Mouse (Mus musculus): ENCODE data around the gene Ppib. TPM values are rescaled to one million over a fixed set of nuclear protein-coding genes. Genes with fewer than 3 reads are reported as not detected.

The Ppib gene
- polyA plus RNA-seq, 1 experiment from 2014 or later = 376 TPM

GRCm38 (mm10) chr9:66068056-66068455 is 8.0 kb downstream of the Ppib start:
- H3K9me3 ChIP-seq (ENCODE audit: control insufficient read depth, low read length) = no peaks in the 10 kb centered on the region
- no peak for ATAC-seq
- 0 out of 2 replicates have a peak, but pooled peaks cover 8% of the 10 kb centered on the region for H3K27me3 ChIP-seq (replicated peaks; ENCODE audit: control insufficient read depth, insufficient read depth, low read length)
- no peak overlapping the region for H3K9ac ChIP-seq (ENCODE audit: low read depth, low read length)
- peaks cover 36% of the 10 kb centered on the region for H3K36me3 ChIP-seq (ENCODE audit: control insufficient read depth, insufficient read depth, low read length)
- H3K4me3 ChIP-seq (ENCODE audit: low read length) = no peak overlapping the region
- no peak overlapping the region for H3K27ac ChIP-seq (ENCODE audit: low read depth, low read length)
- 69% methylated on average over 4 of the region's 4 CpGs for WGBS
- no peak overlapping the region for H3K4me2 ChIP-seq (ENCODE audit: low read length)
- peaks cover 10% of the 10 kb centered on the region for H3K4me1 ChIP-seq (ENCODE audit: control insufficient read depth, insufficient read depth, low read depth, low read length)

- ATAC-seq = peak; percentile 68
- peak overlapping the region; percentile 93 for H3K4me2 ChIP-seq (ENCODE audit: low read length)
- H3K27me3 ChIP-seq (replicated peaks; ENCODE audit: control insufficient read depth, insufficient read depth, low read length) = 0 out of 2 replicates have a peak, but pooled peaks cover 8% of the 10 kb centered on the region
- peaks cover 10% of the 10 kb centered on the region for H3K4me1 ChIP-seq (ENCODE audit: control insufficient read depth, insufficient read depth, low read depth, low read length)
- H3K9me3 ChIP-seq (ENCODE audit: control insufficient read depth, low read length) = no peaks in the 10 kb centered on the region
- H3K9ac ChIP-seq (ENCODE audit: low read depth, low read length) = peak overlapping the region; percentile 72
- peak overlapping the region; percentile 62 for H3K4me3 ChIP-seq (ENCODE audit: low read length)
- H3K36me3 ChIP-seq (ENCODE audit: control insufficient read depth, insufficient read depth, low read length) = peaks cover 27% of the 10 kb centered on the region
- H3K27ac ChIP-seq (ENCODE audit: low read depth, low read length) = no peak overlapping the region
- WGBS = 2% methylated on average over 30 of the region's 30 CpGs
Observed at GRCm38 (mm10) chr9:66068971-66069391, 9.0 kb downstream of the Ppib start.

- Histone ChIP-seq H3K9ac (ENCODE audit: low read depth, low read length) (peak within 1 kb of the TSS; percentile 72), H3K27me3 (replicated peaks; ENCODE audit: control insufficient read depth, insufficient read depth, low read length) (0 out of 2 replicates have a peak, but pooled peaks cover 8% of the 10 kb centered on the region), H3K27ac (ENCODE audit: low read depth, low read length) (no peak within 1 kb of the TSS), H3K4me2 (ENCODE audit: low read length) (peak within 1 kb of the TSS; percentile 93), H3K4me3 (ENCODE audit: low read length) (peak within 1 kb of the TSS; percentile 62), H3K36me3 (ENCODE audit: control insufficient read depth, insufficient read depth, low read length) (peaks cover 21% of the 10 kb centered on the region), H3K9me3 (ENCODE audit: control insufficient read depth, low read length) (no peaks in the 10 kb centered on the region), H3K4me1 (ENCODE audit: control insufficient read depth, insufficient read depth, low read depth, low read length) (peaks cover 10% of the 10 kb centered on the region)
- peak; percentile 92 for ATAC-seq
- under 1% methylated on average over 21 of the region's 22 CpGs for WGBS
Observed at GRCm38 (mm10) chr9:66069583-66069982, 9.6 kb downstream of the Ppib start, which contains the start of gene Snx22. Snx22 (minus strand) TSS chr9:66069719.

GRCm38 (mm10) chr9:66070151-66070550 is 10.1 kb downstream of the Ppib start:
- Histone ChIP-seq H3K4me2 (ENCODE audit: low read length) (no peak overlapping the region), H3K36me3 (ENCODE audit: control insufficient read depth, insufficient read depth, low read length) (peaks cover 20% of the 10 kb centered on the region), H3K27ac (ENCODE audit: low read depth, low read length) (no peak overlapping the region), H3K9me3 (ENCODE audit: control insufficient read depth, low read length) (no peaks in the 10 kb centered on the region), H3K4me1 (ENCODE audit: control insufficient read depth, insufficient read depth, low read depth, low read length) (peaks cover 10% of the 10 kb centered on the region), H3K27me3 (replicated peaks; ENCODE audit: control insufficient read depth, insufficient read depth, low read length) (0 out of 2 replicates have a peak, but pooled peaks cover 8% of the 10 kb centered on the region), H3K9ac (ENCODE audit: low read depth, low read length) (no peak overlapping the region), H3K4me3 (ENCODE audit: low read length) (no peak overlapping the region)
- WGBS = 94% methylated on average over 5 of the region's 5 CpGs
- ATAC-seq = no peak

GRCm38 (mm10) chr9:66072754-66073153 is 12.7 kb downstream of the Ppib start:
- Histone ChIP-seq H3K36me3 (ENCODE audit: control insufficient read depth, insufficient read depth, low read length) (no peaks in the 10 kb centered on the region), H3K9me3 (ENCODE audit: control insufficient read depth, low read length) (no peaks in the 10 kb centered on the region), H3K4me2 (ENCODE audit: low read length) (no peak overlapping the region), H3K4me3 (ENCODE audit: low read length) (no peak overlapping the region), H3K9ac (ENCODE audit: low read depth, low read length) (no peak overlapping the region), H3K27me3 (replicated peaks; ENCODE audit: control insufficient read depth, insufficient read depth, low read length) (0 out of 2 replicates have a peak, but pooled peaks cover 6% of the 10 kb centered on the region), H3K27ac (ENCODE audit: low read depth, low read length) (no peak overlapping the region), H3K4me1 (ENCODE audit: control insufficient read depth, insufficient read depth, low read depth, low read length) (peaks cover 10% of the 10 kb centered on the region)
- WGBS = 90% methylated on average over 7 of the region's 7 CpGs
- no peak for ATAC-seq

- Histone ChIP-seq H3K9me3 (ENCODE audit: control insufficient read depth, low read length) (no peaks in the 10 kb centered on the region), H3K4me2 (ENCODE audit: low read length) (peak overlapping the region; percentile 37; the same call in 1 of the 2 replicates), H3K9ac (ENCODE audit: low read depth, low read length) (no peak overlapping the region; the same call in 1 of the 2 replicates), H3K4me1 (ENCODE audit: control insufficient read depth, insufficient read depth, low read depth, low read length) (0 out of 2 replicates have a peak, but pooled peaks cover 2% of the 10 kb centered on the region), H3K4me3 (ENCODE audit: low read length) (no peak overlapping the region), H3K36me3 (ENCODE audit: control insufficient read depth, insufficient read depth, low read length) (no peaks in the 10 kb centered on the region), H3K27me3 (replicated peaks; ENCODE audit: control insufficient read depth, insufficient read depth, low read length) (no peaks in the 10 kb centered on the region), H3K27ac (ENCODE audit: low read depth, low read length) (peak overlapping the region; percentile 4; the same call in 1 of the 2 replicates)
- WGBS = 67% methylated on average over 3 of the region's 3 CpGs
- no peak for ATAC-seq
Observed at GRCm38 (mm10) chr9:66078072-66078471, 18.1 kb downstream of the Ppib start.

- H3K9me3 ChIP-seq (ENCODE audit: control insufficient read depth, low read length) = no peaks in the 10 kb centered on the region
- H3K27me3 ChIP-seq (replicated peaks; ENCODE audit: control insufficient read depth, insufficient read depth, low read length) = no peaks in the 10 kb centered on the region
- no peaks in the 10 kb centered on the region for H3K36me3 ChIP-seq (ENCODE audit: control insufficient read depth, insufficient read depth, low read length)
- H3K9ac ChIP-seq (ENCODE audit: low read depth, low read length) = peak overlapping the region; percentile 31
- 12% methylated on average over 14 of the region's 14 CpGs for WGBS
- no peak overlapping the region for H3K4me3 ChIP-seq (ENCODE audit: low read length)
- H3K27ac ChIP-seq (ENCODE audit: low read depth, low read length) = peak overlapping the region; percentile 4; the same call in 1 of the 2 replicates
- H3K4me1 ChIP-seq (ENCODE audit: control insufficient read depth, insufficient read depth, low read depth, low read length) = 0 out of 2 replicates have a peak, but pooled peaks cover 2% of the 10 kb centered on the region
- peak overlapping the region; percentile 37 for H3K4me2 ChIP-seq (ENCODE audit: low read length)
- ATAC-seq = peak; percentile 63
Observed at GRCm38 (mm10) chr9:66078493-66078892, 18.5 kb downstream of the Ppib start.

GRCm38 (mm10) chr9:66080804-66081459 is 20.9 kb downstream of the Ppib start:
- no peaks in the 10 kb centered on the region for H3K27me3 ChIP-seq (replicated peaks; ENCODE audit: control insufficient read depth, insufficient read depth, low read length)
- 74% methylated on average over 3 of the region's 3 CpGs for WGBS
- ATAC-seq = no peak
- H3K9me3 ChIP-seq (ENCODE audit: control insufficient read depth, low read length) = no peaks in the 10 kb centered on the region
- H3K4me3 ChIP-seq (ENCODE audit: low read length) = no peak overlapping the region
- no peak overlapping the region for H3K27ac ChIP-seq (ENCODE audit: low read depth, low read length)
- H3K9ac ChIP-seq (ENCODE audit: low read depth, low read length) = no peak overlapping the region
- H3K4me2 ChIP-seq (ENCODE audit: low read length) = no peak overlapping the region
- no peaks in the 10 kb centered on the region for H3K36me3 ChIP-seq (ENCODE audit: control insufficient read depth, insufficient read depth, low read length)
- H3K4me1 ChIP-seq (ENCODE audit: control insufficient read depth, insufficient read depth, low read depth, low read length) = 0 out of 2 replicates have a peak, but pooled peaks cover 2% of the 10 kb centered on the region

- H3K27me3 ChIP-seq (replicated peaks; ENCODE audit: control insufficient read depth, insufficient read depth, low read length) = no peaks in the 10 kb centered on the region
- H3K4me3 ChIP-seq (ENCODE audit: low read length) = no peak overlapping the region
- no peaks in the 10 kb centered on the region for H3K36me3 ChIP-seq (ENCODE audit: control insufficient read depth, insufficient read depth, low read length)
- H3K4me2 ChIP-seq (ENCODE audit: low read length) = no peak overlapping the region
- no peak overlapping the region for H3K27ac ChIP-seq (ENCODE audit: low read depth, low read length)
- WGBS = 85% methylated on average over 4 of the region's 4 CpGs
- 0 out of 2 replicates have a peak, but pooled peaks cover 2% of the 10 kb centered on the region for H3K4me1 ChIP-seq (ENCODE audit: control insufficient read depth, insufficient read depth, low read depth, low read length)
- no peaks in the 10 kb centered on the region for H3K9me3 ChIP-seq (ENCODE audit: control insufficient read depth, low read length)
- ATAC-seq = no peak
- H3K9ac ChIP-seq (ENCODE audit: low read depth, low read length) = no peak overlapping the region
Observed at GRCm38 (mm10) chr9:66081999-66082398, 22.0 kb downstream of the Ppib start.

Data from hindbrain, embryonic 16.5 days (tissue).